16 mouse cellular contexts compared by ENCODE assay signal in genomic region chr1:82247221-82247951, GRCm38 (mm10). TPM values are rescaled to one million over a fixed set of nuclear protein-coding genes. Genes with fewer than 3 reads are reported as not detected.
DNase-seq lines count a peak whose midpoint lies in the region; ATAC-seq lines count a peak whose summit lies in the region.
"Had no signal": no experiment of that assay in that cellular context is flagged by ENCODE, and none has a peak within 500 bp of the region (broad histone marks: within the 10 kb centered on the region; RNA-seq: fewer than 3 reads in every experiment).

No protein-coding gene starts in this region.

- WGBS in forebrain, embryonic 13.5 days, result 71% methylated on average over 10 of the region's 10 CpGs
- 77% methylated on average over 10 of the region's 10 CpGs for WGBS in forebrain, embryonic 14.5 days
- 55% methylated on average over 10 of the region's 10 CpGs for WGBS in liver, embryonic 16.5 days (ENCODE audit: insufficient replicate concordance)
- 70% methylated on average over 10 of the region's 10 CpGs for WGBS in liver, embryonic 11.5 days
- 30% methylated on average over 10 of the region's 10 CpGs for WGBS in kidney, embryonic 16.5 days

- no peak overlapping the region for H3K4me2 ChIP-seq in forebrain, embryonic 13.5 days
- H3K4me2 ChIP-seq in forebrain, embryonic 14.5 days (ENCODE audit: low read length), result no peak overlapping the region
- H3K4me2 ChIP-seq in liver, embryonic 16.5 days (ENCODE audit: low read depth, low read length), result no peak overlapping the region
- no peak overlapping the region for H3K4me2 ChIP-seq in liver, embryonic 11.5 days
- no peak overlapping the region for H3K4me2 ChIP-seq in kidney, embryonic 16.5 days (replicated peaks; ENCODE audit: low read depth, low read length)
- H3K4me2 ChIP-seq: neural tube, embryonic 13.5 days had no signal

- peak; percentile 24; the same call in 1 of the 2 replicates for ATAC-seq in forebrain, embryonic 13.5 days
- no peak for ATAC-seq in forebrain, embryonic 14.5 days
- ATAC-seq in liver, embryonic 16.5 days (ENCODE audit: low read depth), result peak; percentile 53
- ATAC-seq in liver, embryonic 11.5 days (replicated peaks; ENCODE audit: low FRiP score), result no peak
- peak; percentile 77 for ATAC-seq in kidney, embryonic 16.5 days (ENCODE audit: low FRiP score, low TSS enrichment)
- ATAC-seq in inflammation-experienced regulatory T-cells, adult 6 months, result no peak
- ATAC-seq: midbrain, embryonic 16.5 days had no signal

- no peak overlapping the region for H3K9ac ChIP-seq in forebrain, embryonic 13.5 days
- H3K9ac ChIP-seq in forebrain, embryonic 14.5 days (ENCODE audit: low read length), result no peak overlapping the region
- no peak overlapping the region for H3K9ac ChIP-seq in liver, embryonic 16.5 days (ENCODE audit: low read depth, low read length)
- no peak overlapping the region for H3K9ac ChIP-seq in liver, embryonic 11.5 days (ENCODE audit: low read depth, low read length)
- H3K9ac ChIP-seq in kidney, embryonic 16.5 days (replicated peaks; ENCODE audit: low read length), result no peak overlapping the region
- H3K9ac ChIP-seq: liver, embryonic 14.5 days; neural tube, embryonic 13.5 days had no signal

- DNase-seq in forebrain, embryonic 14.5 days (ENCODE audit: low spot score), result no peak
- no peak for DNase-seq in liver, embryonic 11.5 days (ENCODE audit: low spot score)
- DNase-seq in ZHBTc4 (ENCODE audit: low read depth, low spot score), result peak; percentile 9
- DNase-seq in left cerebral cortex, adult 11 months (ENCODE audit: low spot score), result no peak
- DNase-seq: adrenal gland, postnatal 36 days; cerebellum, postnatal 36 days; heart, adult 2 months; heart, postnatal 4 days; right cerebral cortex, adult 18-20 months had no signal

- no peaks in the 10 kb centered on the region for H3K4me1 ChIP-seq in forebrain, embryonic 13.5 days
- H3K4me1 ChIP-seq in forebrain, embryonic 14.5 days (ENCODE audit: control insufficient read depth, insufficient read depth, low read length), result 0 out of 2 replicates have a peak, but pooled peaks cover 5% of the 10 kb centered on the region
- H3K4me1 ChIP-seq in liver, embryonic 16.5 days (ENCODE audit: control insufficient read depth, low read depth, low read length), result no peaks in the 10 kb centered on the region
- 0 out of 2 replicates have a peak, but pooled peaks cover 2% of the 10 kb centered on the region for H3K4me1 ChIP-seq in liver, embryonic 11.5 days (replicated peaks; ENCODE audit: control insufficient read depth, insufficient read depth, low read length)
- H3K4me1 ChIP-seq in kidney, embryonic 16.5 days (ENCODE audit: insufficient read depth, low read length), result peaks cover 10% of the 10 kb centered on the region
- H3K4me1 ChIP-seq: neural tube, embryonic 13.5 days had no signal

- H3K27ac ChIP-seq in forebrain, embryonic 13.5 days, result no peak overlapping the region
- H3K27ac ChIP-seq in forebrain, embryonic 14.5 days (ENCODE audit: low read depth, low read length), result no peak overlapping the region
- H3K27ac ChIP-seq in liver, embryonic 16.5 days (ENCODE audit: low read length), result no peak overlapping the region
- no peak overlapping the region for H3K27ac ChIP-seq in liver, embryonic 11.5 days (ENCODE audit: low read depth, low read length)
- no peak overlapping the region for H3K27ac ChIP-seq in kidney, embryonic 16.5 days (ENCODE audit: low read length)
- H3K27ac ChIP-seq: heart, adult 2 months; liver, embryonic 14.5 days; neural tube, embryonic 13.5 days had no signal

- H3K4me3 ChIP-seq in forebrain, embryonic 13.5 days, result no peak overlapping the region
- no peak overlapping the region for H3K4me3 ChIP-seq in forebrain, embryonic 14.5 days (ENCODE audit: low read depth, low read length)
- no peak overlapping the region for H3K4me3 ChIP-seq in liver, embryonic 16.5 days (ENCODE audit: low read depth, low read length)
- no peak overlapping the region for H3K4me3 ChIP-seq in liver, embryonic 11.5 days (ENCODE audit: low read depth, low read length)
- no peak overlapping the region for H3K4me3 ChIP-seq in kidney, embryonic 16.5 days (ENCODE audit: low read length)
- H3K4me3 ChIP-seq: heart, adult 2 months; neural tube, embryonic 13.5 days had no signal

- 0 out of 2 replicates have a peak, but pooled peaks cover 7% of the 10 kb centered on the region for H3K36me3 ChIP-seq in forebrain, embryonic 13.5 days (ENCODE audit: poor library complexity, severe bottlenecking)
- 0 out of 2 replicates have a peak, but pooled peaks cover 2% of the 10 kb centered on the region for H3K36me3 ChIP-seq in forebrain, embryonic 14.5 days (ENCODE audit: control insufficient read depth, insufficient read depth, low read length)
- no peaks in the 10 kb centered on the region for H3K36me3 ChIP-seq in liver, embryonic 16.5 days (ENCODE audit: control insufficient read depth, insufficient read depth)
- no peaks in the 10 kb centered on the region for H3K36me3 ChIP-seq in liver, embryonic 11.5 days (ENCODE audit: control insufficient read depth, insufficient read depth, low read length)
- no peaks in the 10 kb centered on the region for H3K36me3 ChIP-seq in kidney, embryonic 16.5 days (ENCODE audit: insufficient read depth, low read length)

- no peaks in the 10 kb centered on the region for H3K27me3 ChIP-seq in forebrain, embryonic 13.5 days
- H3K27me3 ChIP-seq in forebrain, embryonic 14.5 days (replicated peaks; ENCODE audit: control insufficient read depth, insufficient read depth, low read length), result no peaks in the 10 kb centered on the region
- no peaks in the 10 kb centered on the region for H3K27me3 ChIP-seq in liver, embryonic 16.5 days (ENCODE audit: control insufficient read depth, insufficient read depth, low read depth, low read length)
- H3K27me3 ChIP-seq in liver, embryonic 11.5 days (replicated peaks; ENCODE audit: control insufficient read depth, insufficient read depth, low read length), result no peaks in the 10 kb centered on the region
- H3K27me3 ChIP-seq in kidney, embryonic 16.5 days (ENCODE audit: insufficient read depth, low read length), result no peaks in the 10 kb centered on the region
- H3K27me3 ChIP-seq: neural tube, embryonic 13.5 days had no signal

- H3K9me3 ChIP-seq in forebrain, embryonic 13.5 days (replicated peaks), result no peaks in the 10 kb centered on the region; the same call in 1 of the 2 replicates
- no peaks in the 10 kb centered on the region for H3K9me3 ChIP-seq in forebrain, embryonic 14.5 days (replicated peaks; ENCODE audit: control insufficient read depth, low read length)
- no peaks in the 10 kb centered on the region for H3K9me3 ChIP-seq in liver, embryonic 16.5 days (replicated peaks; ENCODE audit: control insufficient read depth, low read length)
- H3K9me3 ChIP-seq in liver, embryonic 11.5 days (ENCODE audit: control insufficient read depth, low read length), result no peaks in the 10 kb centered on the region
- no peaks in the 10 kb centered on the region for H3K9me3 ChIP-seq in kidney, embryonic 16.5 days (ENCODE audit: low read length)
- H3K9me3 ChIP-seq: neural tube, embryonic 13.5 days had no signal

RNA-seq across cellular contexts. Expression of gene Gm9747, which starts 14.5 kb away (rescaled TPM):
- 25.9 and 31.3 TPM in 2 replicates for polyA plus RNA-seq in forebrain, embryonic 13.5 days (2015; fragmentation: Nextera tagmentation; extraction: Ambion mirVana)
- polyA plus RNA-seq in forebrain, embryonic 14.5 days (2014; fragmentation: Nextera tagmentation; extraction: Ambion mirVana), result 27.9 and 28.5 TPM in 2 replicates
- polyA plus RNA-seq in liver, embryonic 16.5 days (2015; fragmentation: Nextera tagmentation; extraction: Ambion mirVana), result 4.5 and 6.6 TPM in 2 replicates
- polyA plus RNA-seq in liver, embryonic 11.5 days (2014; fragmentation: Nextera tagmentation; extraction: Ambion mirVana), result 12.1 and 12.6 TPM in 2 replicates
- 13.1 and 15.0 TPM in 2 replicates for polyA plus RNA-seq in kidney, embryonic 16.5 days (2015; fragmentation: Nextera tagmentation; extraction: Ambion mirVana)
- not detected for polyA plus RNA-seq in inflammation-experienced regulatory T-cells, adult 6 months (2017; shearing (Covaris generic))

RNA-seq across cellular contexts. Expression of gene Irs1, which starts 43.8 kb away (rescaled TPM):
- polyA plus RNA-seq in forebrain, embryonic 13.5 days (2015; fragmentation: Nextera tagmentation; extraction: Ambion mirVana), result 9.0 and 10.7 TPM in 2 replicates
- 6.3 and 7.7 TPM in 2 replicates for polyA plus RNA-seq in forebrain, embryonic 14.5 days (2014; fragmentation: Nextera tagmentation; extraction: Ambion mirVana)
- polyA plus RNA-seq in liver, embryonic 16.5 days (2015; fragmentation: Nextera tagmentation; extraction: Ambion mirVana), result 1.5 and 1.7 TPM in 2 replicates
- polyA plus RNA-seq in liver, embryonic 11.5 days (2014; fragmentation: Nextera tagmentation; extraction: Ambion mirVana), result 3.6 and 4.1 TPM in 2 replicates
- polyA plus RNA-seq in kidney, embryonic 16.5 days (2015; fragmentation: Nextera tagmentation; extraction: Ambion mirVana), result 4.2 and 4.3 TPM in 2 replicates
- polyA plus RNA-seq in inflammation-experienced regulatory T-cells, adult 6 months (2017; shearing (Covaris generic)), result not detected

Comparison
In these comparisons a context has a peak if more than half of its experiments do, and no peak if none do; other contexts are left out.
1. ATAC-seq: peak in forebrain, embryonic 13.5 days (single experiment), liver, embryonic 16.5 days (single experiment) and kidney, embryonic 16.5 days (single experiment); none in forebrain, embryonic 14.5 days (single experiment), liver, embryonic 11.5 days (single experiment) and inflammation-experienced regulatory T-cells, adult 6 months (single experiment).